Mouse (Mus musculus): ENCODE results near the gene Plod1. TPM values are rescaled to one million over a fixed set of nuclear protein-coding genes. Genes with fewer than 3 reads are reported as not detected.
A peak's percentile ranks its signal among the peaks of the same experiment; 100 is the strongest.

The Plod1 gene
- polyA plus RNA-seq, 1 experiment = 8.8 TPM

DNA sequence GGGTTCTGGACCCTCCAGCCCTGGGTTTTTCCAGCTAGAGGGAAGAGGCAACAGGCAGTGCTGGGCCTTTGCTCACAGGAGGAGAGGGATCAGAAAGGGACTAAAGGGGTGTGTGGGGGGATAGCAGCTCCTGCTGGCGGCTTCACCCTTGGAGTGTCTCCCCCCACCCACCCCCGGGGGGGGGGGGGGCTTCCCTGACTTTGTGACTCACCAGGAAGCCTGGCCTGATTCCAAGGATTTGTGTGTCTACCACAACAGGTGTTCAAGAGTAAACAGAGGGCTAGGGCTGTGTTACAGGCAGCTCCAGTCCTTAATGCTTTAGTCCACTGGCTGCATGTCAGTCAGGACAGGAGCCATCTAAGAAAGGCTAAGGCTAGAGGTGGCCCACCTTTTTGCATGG, 10.9 kb upstream of the Plod1 start:
- H3K27me3 ChIP-seq (ENCODE audit: control insufficient read depth, insufficient read depth, low read length) = no peaks in the 10 kb centered on the region
- H3K36me3 ChIP-seq (ENCODE audit: control insufficient read depth, insufficient read depth, low read length) = peaks cover 2% of the 10 kb centered on the region
- no peaks in the 10 kb centered on the region for H3K4me1 ChIP-seq (ENCODE audit: control insufficient read depth, insufficient read depth, low read length)
- TF ChIP-seq CTCF (IDR thresholded peaks at IDR 0.05; ENCODE audit: control insufficient read depth, insufficient read depth, insufficient replicate concordance, low read depth, low read length) (no peak), POLR2A (IDR thresholded peaks at IDR 0.05; ENCODE audit: control insufficient read depth, low read depth, low read length) (no peak; the same call in 1 of the 2 replicates)
- H3K4me3 ChIP-seq (ENCODE audit: control insufficient read depth, low read depth, low read length) = no peak overlapping the region
- H3K27ac ChIP-seq (ENCODE audit: control insufficient read depth, insufficient read depth, low read depth, low read length) = no peak overlapping the region

DNA sequence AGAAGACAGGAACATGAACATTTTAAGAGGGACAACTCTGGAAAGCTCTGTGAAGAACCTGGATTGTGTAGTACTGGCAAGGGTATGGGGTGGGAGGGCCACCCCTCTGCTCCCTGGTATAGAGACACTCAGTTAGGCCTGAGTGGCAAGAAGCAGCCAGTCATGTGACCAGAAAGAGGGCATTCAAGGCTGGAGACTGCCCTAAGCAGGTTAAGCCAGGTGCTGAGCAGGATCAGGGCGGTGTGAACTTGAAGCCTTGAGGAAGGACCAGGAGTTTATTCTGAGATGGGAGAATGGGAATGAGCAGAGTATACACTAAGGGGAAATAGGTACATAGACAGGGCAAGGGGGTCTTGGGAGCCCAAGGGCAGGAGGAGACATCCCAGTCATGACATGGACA, 6.4 kb upstream of the Plod1 start:
- H3K27ac ChIP-seq (ENCODE audit: control insufficient read depth, insufficient read depth, low read depth, low read length) = no peak overlapping the region
- peaks cover 2% of the 10 kb centered on the region for H3K36me3 ChIP-seq (ENCODE audit: control insufficient read depth, insufficient read depth, low read length)
- no peak for TF ChIP-seq CTCF (IDR thresholded peaks at IDR 0.05; ENCODE audit: control insufficient read depth, insufficient read depth, insufficient replicate concordance, low read depth, low read length)
- no peak for TF ChIP-seq POLR2A (IDR thresholded peaks at IDR 0.05; ENCODE audit: control insufficient read depth, low read depth, low read length)
- no peaks in the 10 kb centered on the region for H3K27me3 ChIP-seq (ENCODE audit: control insufficient read depth, insufficient read depth, low read length)
- peaks cover 11% of the 10 kb centered on the region for H3K4me1 ChIP-seq (ENCODE audit: control insufficient read depth, insufficient read depth, low read length)
- no peak overlapping the region for H3K4me3 ChIP-seq (ENCODE audit: control insufficient read depth, low read depth, low read length)

DNA sequence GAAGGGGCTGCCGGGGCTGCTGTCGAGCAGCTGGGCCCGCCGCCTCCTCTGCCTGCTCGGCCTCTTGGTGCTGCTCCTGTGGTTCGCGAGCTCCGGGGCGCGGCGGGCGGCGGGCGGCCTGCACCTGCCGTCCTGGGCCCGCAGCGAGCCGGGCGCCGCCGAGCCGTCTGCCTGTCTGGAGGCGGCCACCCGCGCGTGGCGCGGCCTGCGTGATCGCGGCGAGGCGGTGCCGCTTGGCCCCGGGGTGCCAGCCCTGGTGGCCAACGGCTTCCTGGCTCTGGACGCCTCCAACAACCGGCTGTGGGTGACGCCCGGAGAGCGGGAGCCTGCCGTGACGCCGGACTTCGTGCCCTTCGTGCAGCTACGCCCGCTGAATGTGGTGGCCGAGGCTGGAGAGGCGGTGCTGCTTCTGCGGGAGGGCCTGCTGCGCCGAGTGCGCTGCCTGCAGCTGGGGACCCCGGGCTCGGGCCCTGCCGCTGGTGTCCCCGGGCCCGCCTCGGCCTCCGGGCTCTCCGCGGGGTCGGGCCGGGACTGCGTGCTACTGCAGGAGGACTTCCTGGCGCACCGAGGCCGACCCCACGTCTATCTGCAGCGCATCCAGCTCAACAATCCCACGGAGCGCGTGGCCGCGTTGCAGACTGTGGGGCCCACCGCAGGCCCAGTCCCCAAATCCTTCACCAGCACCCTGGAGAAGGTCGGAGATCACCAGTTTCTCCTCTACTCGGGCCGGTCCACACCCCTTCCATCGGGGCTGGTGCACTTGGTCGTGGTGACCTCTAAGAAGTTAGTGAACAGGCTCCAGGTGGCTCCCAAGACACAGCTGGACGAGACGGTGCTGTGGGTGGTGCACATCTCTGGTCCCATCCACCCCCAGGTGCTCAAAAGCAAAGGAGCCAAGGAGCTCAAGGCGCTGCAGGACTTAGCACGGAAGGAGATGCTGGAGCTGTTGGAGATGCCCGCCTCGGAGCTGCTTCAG, 4.8 kb upstream of the Plod1 start:
- peaks cover 11% of the 10 kb centered on the region for H3K4me1 ChIP-seq (ENCODE audit: control insufficient read depth, insufficient read depth, low read length)
- H3K4me3 ChIP-seq (ENCODE audit: control insufficient read depth, low read depth, low read length) = peak overlapping the region; percentile 88
- no peaks in the 10 kb centered on the region for H3K27me3 ChIP-seq (ENCODE audit: control insufficient read depth, insufficient read depth, low read length)
- no peak for TF ChIP-seq POLR2A (IDR thresholded peaks at IDR 0.05; ENCODE audit: control insufficient read depth, low read depth, low read length)
- no peak for TF ChIP-seq CTCF (IDR thresholded peaks at IDR 0.05; ENCODE audit: control insufficient read depth, insufficient read depth, insufficient replicate concordance, low read depth, low read length)
- H3K36me3 ChIP-seq (ENCODE audit: control insufficient read depth, insufficient read depth, low read length) = peaks cover 2% of the 10 kb centered on the region
- H3K27ac ChIP-seq (ENCODE audit: control insufficient read depth, insufficient read depth, low read depth, low read length) = peak overlapping the region; percentile 15; the same call in 1 of the 2 replicates

- Histone ChIP-seq H3K4me1 (ENCODE audit: control insufficient read depth, insufficient read depth, low read length) (peaks cover 13% of the 10 kb centered on the region), H3K27ac (ENCODE audit: control insufficient read depth, insufficient read depth, low read depth, low read length) (peak within 1 kb of the TSS; percentile 65)
- peak; percentile 81 for TF ChIP-seq POLR2A (IDR thresholded peaks at IDR 0.05; ENCODE audit: control insufficient read depth, low read depth, low read length)
- TF ChIP-seq CTCF (IDR thresholded peaks at IDR 0.05; ENCODE audit: control insufficient read depth, insufficient read depth, insufficient replicate concordance, low read depth, low read length) = no peak
Measured at GRCm38 (mm10) chr4:147940576-147941044, 4.0 kb upstream of the Plod1 start, which contains the start of gene 2510039O18Rik. Gene 2510039O18Rik, plus strand, starts transcription at chr4:147940895.

DNA sequence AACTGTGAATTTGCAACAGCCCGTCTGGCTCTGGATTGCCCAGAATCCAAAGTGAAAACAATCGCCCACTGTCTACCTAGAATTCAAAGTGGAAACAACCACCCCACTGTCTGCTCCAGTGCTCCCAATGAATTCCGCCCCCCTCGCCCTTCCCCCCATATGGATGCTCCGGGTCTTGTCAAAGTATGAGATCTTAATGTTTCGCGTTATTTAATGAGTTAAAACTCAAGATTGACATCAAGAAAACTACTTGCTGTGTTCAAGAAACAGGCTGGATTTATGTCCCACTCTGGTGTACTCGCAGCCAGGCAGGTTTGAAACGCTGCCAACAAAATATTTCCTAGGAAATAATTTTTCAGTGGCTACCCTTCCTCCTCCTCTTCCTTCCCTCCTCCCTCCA, 3.5 kb upstream of the Plod1 start:
- TF ChIP-seq CTCF (IDR thresholded peaks at IDR 0.05; ENCODE audit: control insufficient read depth, insufficient read depth, insufficient replicate concordance, low read depth, low read length) (no peak), POLR2A (IDR thresholded peaks at IDR 0.05; ENCODE audit: control insufficient read depth, low read depth, low read length) (no peak)
- peak overlapping the region; percentile 65 for H3K27ac ChIP-seq (ENCODE audit: control insufficient read depth, insufficient read depth, low read depth, low read length)
- H3K4me1 ChIP-seq (ENCODE audit: control insufficient read depth, insufficient read depth, low read length) = peaks cover 13% of the 10 kb centered on the region
- H3K27me3 ChIP-seq (ENCODE audit: control insufficient read depth, insufficient read depth, low read length) = no peaks in the 10 kb centered on the region
- peaks cover 2% of the 10 kb centered on the region for H3K36me3 ChIP-seq (ENCODE audit: control insufficient read depth, insufficient read depth, low read length)
- H3K4me3 ChIP-seq (ENCODE audit: control insufficient read depth, low read depth, low read length) = no peak overlapping the region

More at GRCm38 (mm10) chr4:147940576-147941044, 4.0 kb upstream of the Plod1 start, which contains the start of gene 2510039O18Rik:
- peaks cover 2% of the 10 kb centered on the region for H3K36me3 ChIP-seq (ENCODE audit: control insufficient read depth, insufficient read depth, low read length)
- H3K4me3 ChIP-seq (ENCODE audit: control insufficient read depth, low read depth, low read length) = peak within 1 kb of the TSS; percentile 88
- no peaks in the 10 kb centered on the region for H3K27me3 ChIP-seq (ENCODE audit: control insufficient read depth, insufficient read depth, low read length)

DNA sequence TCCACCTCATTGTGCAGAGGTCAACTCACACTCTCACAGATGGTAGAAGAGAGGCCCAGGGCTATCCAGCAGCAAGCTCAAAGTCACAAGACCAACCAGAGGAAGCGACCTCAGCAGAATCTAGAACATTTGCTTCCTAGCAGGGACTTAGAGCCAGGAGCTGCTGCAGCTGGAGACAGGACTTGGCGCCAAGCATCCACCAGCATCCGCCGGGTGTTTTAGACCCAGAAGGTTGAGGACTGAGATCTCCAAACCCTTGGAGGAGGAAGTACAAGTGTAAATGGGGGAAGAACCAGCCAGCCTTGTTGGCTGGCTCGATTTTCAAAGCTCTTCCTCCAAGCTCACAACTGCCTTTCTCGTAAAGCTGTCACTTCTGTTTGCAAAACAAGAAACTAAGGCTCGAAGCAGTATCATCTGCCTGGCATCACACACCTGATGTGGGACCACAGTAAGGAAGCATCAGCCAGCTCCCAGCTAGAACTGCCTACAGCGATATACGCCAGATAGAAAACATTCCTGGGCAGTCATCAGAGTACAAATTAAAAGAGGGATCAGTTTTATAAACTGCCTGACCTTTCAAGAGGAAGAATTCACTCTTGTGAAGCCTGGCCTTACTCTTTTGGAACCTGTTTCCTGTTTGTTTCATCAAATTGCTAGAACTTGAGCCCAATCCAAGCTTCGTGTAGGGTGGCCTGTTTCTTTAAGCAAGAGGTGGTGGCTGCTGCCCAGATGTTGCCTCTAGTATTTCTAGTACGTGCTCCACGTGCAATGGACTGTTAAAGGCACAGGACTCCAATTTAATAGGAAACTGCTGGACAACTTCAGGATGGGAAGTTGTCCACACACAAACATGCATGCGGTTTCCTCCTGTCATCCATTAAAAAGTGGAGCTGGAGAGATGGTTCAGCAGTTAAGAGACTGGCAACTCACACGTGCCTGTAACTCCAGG, 1.9 kb upstream of the Plod1 start:
- Histone ChIP-seq H3K27me3 (ENCODE audit: control insufficient read depth, insufficient read depth, low read length) (no peaks in the 10 kb centered on the region), H3K4me1 (ENCODE audit: control insufficient read depth, insufficient read depth, low read length) (peaks cover 13% of the 10 kb centered on the region), H3K36me3 (ENCODE audit: control insufficient read depth, insufficient read depth, low read length) (no peaks in the 10 kb centered on the region), H3K4me3 (ENCODE audit: control insufficient read depth, low read depth, low read length) (no peak overlapping the region), H3K27ac (ENCODE audit: control insufficient read depth, insufficient read depth, low read depth, low read length) (peak overlapping the region; percentile 52)
- no peak for TF ChIP-seq POLR2A (IDR thresholded peaks at IDR 0.05; ENCODE audit: control insufficient read depth, low read depth, low read length)
- TF ChIP-seq CTCF (IDR thresholded peaks at IDR 0.05; ENCODE audit: control insufficient read depth, insufficient read depth, insufficient replicate concordance, low read depth, low read length) = no peak

Data from testis, adult 2 months (tissue).